Comparison of ENCODE assay signal across 8 mouse cellular contexts in the genomic region with DNA sequence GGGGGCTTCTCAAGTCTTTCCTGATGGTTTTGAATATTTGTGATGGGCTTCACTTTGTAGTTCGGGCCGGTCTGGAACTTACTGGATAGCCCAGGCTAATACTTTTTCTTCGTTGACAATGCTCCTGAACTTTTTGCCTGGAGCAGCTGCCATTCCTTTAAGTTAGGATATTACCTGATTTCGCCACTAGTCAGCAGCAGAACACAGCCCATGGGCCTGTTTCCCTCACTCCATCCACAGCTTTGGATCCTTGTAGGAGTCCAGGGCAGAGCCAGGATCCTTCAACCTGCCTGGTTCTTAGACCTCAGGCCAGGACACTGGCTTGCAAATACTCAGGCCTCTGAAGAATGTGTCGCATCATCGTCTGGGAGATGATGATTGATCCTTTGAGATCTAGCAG.
A peak's percentile ranks its signal among the peaks of the same experiment; 100 is the strongest.
DNase-seq lines count a peak whose midpoint lies in the region; ATAC-seq lines count a peak whose summit lies in the region.

No protein-coding gene starts in this region.

- no peak overlapping the region for H3K9ac ChIP-seq in kidney, embryonic 14.5 days (ENCODE audit: low read depth, low read length)
- no peak overlapping the region for H3K9ac ChIP-seq in kidney, embryonic 15.5 days
- H3K9ac ChIP-seq in hindbrain, embryonic 13.5 days: no peak overlapping the region
- H3K9ac ChIP-seq in midbrain, embryonic 13.5 days (replicated peaks): no peak overlapping the region

- WGBS in kidney, embryonic 14.5 days: 49% methylated on average over 6 of the region's 6 CpGs
- WGBS in kidney, embryonic 15.5 days: 46% methylated on average over 6 of the region's 6 CpGs
- WGBS in hindbrain, embryonic 13.5 days: 50% methylated on average over 6 of the region's 6 CpGs
- 45% methylated on average over 6 of the region's 6 CpGs for WGBS in midbrain, embryonic 13.5 days

- DNase-seq in adipocyte (ENCODE audit: low spot score): peak; percentile 60
- no peak for DNase-seq in gastrocnemius, postnatal 36 days
- DNase-seq in adrenal gland, adult 18-20 months (ENCODE audit: low spot score in 2 of 2): no peak

- no peaks in the 10 kb centered on the region for H3K27me3 ChIP-seq in kidney, embryonic 14.5 days (ENCODE audit: control insufficient read depth, insufficient read depth, low read length)
- 0 out of 2 replicates have a peak, but pooled peaks cover 3% of the 10 kb centered on the region for H3K27me3 ChIP-seq in kidney, embryonic 15.5 days
- H3K27me3 ChIP-seq in hindbrain, embryonic 13.5 days: no peaks in the 10 kb centered on the region
- H3K27me3 ChIP-seq in midbrain, embryonic 13.5 days: no peaks in the 10 kb centered on the region

- intact Hi-C loops in gastrocnemius, postnatal 36 days (cut with DNase I): loop anchor here (5.0 kb wide), 2 partner anchors 547 to 852 kb away; a partner anchor contains a TSS

- no peak overlapping the region for H3K4me2 ChIP-seq in kidney, embryonic 14.5 days (replicated peaks; ENCODE audit: low read depth, low read length)
- H3K4me2 ChIP-seq in kidney, embryonic 15.5 days: no peak overlapping the region
- H3K4me2 ChIP-seq in hindbrain, embryonic 13.5 days: no peak overlapping the region
- H3K4me2 ChIP-seq in midbrain, embryonic 13.5 days (replicated peaks): no peak overlapping the region

- ATAC-seq in kidney, embryonic 14.5 days (ENCODE audit: low FRiP score, low TSS enrichment): 0 out of 2 replicates have a peak, but pooled peaks have one; percentile 53
- no peak for ATAC-seq in kidney, embryonic 15.5 days (replicated peaks; ENCODE audit: low FRiP score)
- ATAC-seq in hindbrain, embryonic 13.5 days (ENCODE audit: low FRiP score): peak; percentile 72; the same call in 1 of the 2 replicates
- ATAC-seq in midbrain, embryonic 13.5 days: peak; percentile 66; the same call in 1 of the 2 replicates
- no peak for ATAC-seq in megakaryocyte, adult 5-6 weeks (ENCODE audit: poor library complexity, severe bottlenecking)

- no peaks in the 10 kb centered on the region for H3K36me3 ChIP-seq in kidney, embryonic 14.5 days (ENCODE audit: control insufficient read depth, insufficient read depth, low read length)
- no peaks in the 10 kb centered on the region for H3K36me3 ChIP-seq in kidney, embryonic 15.5 days
- no peaks in the 10 kb centered on the region for H3K36me3 ChIP-seq in hindbrain, embryonic 13.5 days
- no peaks in the 10 kb centered on the region for H3K36me3 ChIP-seq in midbrain, embryonic 13.5 days

- H3K27ac ChIP-seq in kidney, embryonic 14.5 days (ENCODE audit: low read depth, low read length): no peak overlapping the region
- H3K27ac ChIP-seq in kidney, embryonic 15.5 days: no peak overlapping the region
- H3K27ac ChIP-seq in hindbrain, embryonic 13.5 days: no peak overlapping the region
- no peak overlapping the region for H3K27ac ChIP-seq in midbrain, embryonic 13.5 days

- no peak overlapping the region for H3K4me3 ChIP-seq in kidney, embryonic 14.5 days (ENCODE audit: low read length)
- H3K4me3 ChIP-seq in kidney, embryonic 15.5 days (replicated peaks): no peak overlapping the region
- H3K4me3 ChIP-seq in hindbrain, embryonic 13.5 days: no peak overlapping the region
- no peak overlapping the region for H3K4me3 ChIP-seq in midbrain, embryonic 13.5 days (replicated peaks)

- no peaks in the 10 kb centered on the region for H3K4me1 ChIP-seq in kidney, embryonic 14.5 days (ENCODE audit: control insufficient read depth, insufficient read depth, low read length)
- H3K4me1 ChIP-seq in kidney, embryonic 15.5 days: 0 out of 2 replicates have a peak, but pooled peaks cover 4% of the 10 kb centered on the region
- H3K4me1 ChIP-seq in hindbrain, embryonic 13.5 days (replicated peaks): no peaks in the 10 kb centered on the region
- no peaks in the 10 kb centered on the region for H3K4me1 ChIP-seq in midbrain, embryonic 13.5 days (replicated peaks)

- no peaks in the 10 kb centered on the region for H3K9me3 ChIP-seq in kidney, embryonic 14.5 days (ENCODE audit: control insufficient read depth, low read length)
- no peaks in the 10 kb centered on the region for H3K9me3 ChIP-seq in kidney, embryonic 15.5 days (replicated peaks)
- no peaks in the 10 kb centered on the region for H3K9me3 ChIP-seq in hindbrain, embryonic 13.5 days
- no peaks in the 10 kb centered on the region for H3K9me3 ChIP-seq in midbrain, embryonic 13.5 days

Comparison
In these comparisons a context has a peak if more than half of its experiments do, and no peak if none do; other contexts are left out.
1. ATAC-seq: peak in kidney, embryonic 14.5 days (single experiment), hindbrain, embryonic 13.5 days (single experiment) and midbrain, embryonic 13.5 days (single experiment); none in kidney, embryonic 15.5 days (single experiment) and megakaryocyte, adult 5-6 weeks (single experiment).